Mouse (Mus musculus): ENCODE results near the gene Snu13. TPM values are rescaled to one million over a fixed set of nuclear protein-coding genes. Genes with fewer than 3 reads are reported as not detected.

Snu13 gene
- polyA plus RNA-seq (2012; rRNA removed): 53.1 TPM in 2 replicates

DNA sequence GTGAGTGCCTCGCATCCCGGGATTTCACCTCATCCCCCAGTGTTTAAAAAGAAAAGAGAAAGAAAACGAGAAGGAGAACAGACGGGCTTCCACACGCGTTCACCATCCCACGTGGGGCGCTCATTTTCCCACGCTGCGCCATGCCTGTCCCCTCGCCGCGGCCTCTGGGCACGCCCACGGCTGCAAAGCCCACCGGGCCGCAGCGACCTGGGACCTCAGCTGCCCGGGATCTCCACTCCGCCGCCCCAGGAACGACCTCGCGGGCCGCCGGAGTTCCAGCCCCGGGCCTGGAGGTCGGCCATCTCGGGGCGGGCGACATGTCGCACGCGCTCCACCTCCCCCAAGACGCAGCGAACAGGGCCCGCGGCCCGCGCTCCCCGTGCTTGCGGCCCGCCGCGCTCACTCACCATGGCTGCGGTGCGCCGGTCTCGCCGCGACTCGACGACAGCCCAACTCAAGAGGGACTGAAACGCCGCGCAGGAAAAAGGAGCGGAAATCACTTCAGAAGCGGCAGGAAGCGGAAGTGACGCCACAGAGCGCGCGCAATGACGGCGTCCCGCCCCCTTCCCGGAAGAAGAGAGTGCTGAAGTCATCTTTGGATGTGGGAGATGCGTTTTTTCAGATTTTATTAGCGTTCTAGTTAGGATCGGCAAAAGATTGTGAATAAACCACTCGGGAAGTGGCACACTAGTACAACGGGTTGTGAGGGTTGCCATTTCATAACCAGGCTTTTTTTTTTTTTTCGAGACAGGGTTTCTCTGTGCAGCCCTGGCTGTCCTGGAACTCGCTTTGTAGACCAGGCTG is at the start of gene Snu13:
TSS of gene Snu13 (minus strand) at position 519 of the 804 bp plus-strand sequence.

GRCm38 (mm10) chr15:82069898-82070297 is 22.5 kb upstream of the Snu13 start, which contains the start of gene Mei1:
Gene Mei1, plus strand, starts transcription at chr15:82069996.

GRCm38 (mm10) chr15:82058719-82059201 is 11.4 kb upstream of the Snu13 start, which contains the start of gene 4930407I10Rik:
Gene 4930407I10Rik, plus strand, starts transcription at chr15:82059151.

DNA sequence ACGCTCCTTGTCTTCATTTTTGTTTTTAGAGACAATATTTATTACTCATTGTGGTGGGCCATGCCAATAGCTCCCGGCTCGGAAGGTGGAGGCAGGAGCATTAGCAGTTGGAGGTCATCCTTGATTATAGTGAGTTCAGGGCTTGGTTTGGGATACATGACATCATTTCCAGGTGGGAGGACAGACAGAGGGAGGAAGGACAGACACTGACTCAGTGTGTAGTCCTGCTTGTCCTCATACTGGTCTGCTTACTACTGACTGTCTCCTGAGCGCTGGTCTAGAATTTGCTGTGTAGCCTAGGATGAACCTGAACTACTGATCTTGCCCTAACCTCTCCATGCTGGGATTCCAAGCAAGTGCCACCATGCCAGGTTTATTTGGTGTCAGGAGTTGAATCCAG is 13.6 kb downstream of the Snu13 start, which contains the start of gene Desi1:
TSS of gene Desi1 (minus strand) at position 101 of the 400 bp plus-strand sequence.

Other genes starting within 250 kb of the Snu13 start
- gene Tef, start 245.2 kb downstream of the Snu13 start, polyA plus RNA-seq (2012; rRNA removed): 13.3 and 13.4 TPM in 2 replicates
- gene Tob2, start 188.8 kb downstream of the Snu13 start, polyA plus RNA-seq (2012; rRNA removed): 7.6 and 8.2 TPM in 2 replicates
- 41.4 and 42.2 TPM in 2 replicates for gene Phf5a, start 175.7 kb downstream of the Snu13 start, polyA plus RNA-seq (2012; rRNA removed)
- 96.0 and 118 TPM in 2 replicates for gene Aco2, start 175.3 kb downstream of the Snu13 start, polyA plus RNA-seq (2012; rRNA removed)
- 8.2 and 8.8 TPM in 2 replicates for gene Polr3h, start 121.4 kb downstream of the Snu13 start, polyA plus RNA-seq (2012; rRNA removed)
- 0.61 and 0.79 TPM in 2 replicates for gene Csdc2, start 110.8 kb downstream of the Snu13 start, polyA plus RNA-seq (2012; rRNA removed)
- gene Pmm1, start 86.7 kb downstream of the Snu13 start, polyA plus RNA-seq (2012; rRNA removed): 11.5 and 11.7 TPM in 2 replicates
- gene 1700029P11Rik, start 67.1 kb downstream of the Snu13 start, polyA plus RNA-seq (2012; rRNA removed): not detected in 2 replicates
- gene Xrcc6, start 59.8 kb downstream of the Snu13 start, polyA plus RNA-seq (2012; rRNA removed): 17.3 and 18.0 TPM in 2 replicates
- 12.0 and 12.1 TPM in 2 replicates for gene Desi1, start 13.7 kb downstream of the Snu13 start, polyA plus RNA-seq (2012; rRNA removed)
- gene 4930407I10Rik, start 11.6 kb upstream of the Snu13 start, polyA plus RNA-seq (2012; rRNA removed): not detected in 2 replicates
- not detected in 2 replicates for gene Mei1, start 22.4 kb upstream of the Snu13 start, polyA plus RNA-seq (2012; rRNA removed)
- gene Ccdc134, start 80.3 kb upstream of the Snu13 start, polyA plus RNA-seq (2012; rRNA removed): 4.2 and 4.4 TPM in 2 replicates
- 24.5 and 28.5 TPM in 2 replicates for gene Srebf2, start 99.6 kb upstream of the Snu13 start, polyA plus RNA-seq (2012; rRNA removed)
- gene Shisa8, start 165.2 kb upstream of the Snu13 start, polyA plus RNA-seq (2012; rRNA removed): 0.12 TPM in 2 replicates
- 1.4 and 2.6 TPM in 2 replicates for gene Tnfrsf13c, start 176.8 kb upstream of the Snu13 start, polyA plus RNA-seq (2012; rRNA removed)
- 9.2 and 10.9 TPM in 2 replicates for gene Cenpm, start 197.2 kb upstream of the Snu13 start, polyA plus RNA-seq (2012; rRNA removed)
- not detected in 2 replicates for gene 1500009C09Rik, start 204.8 kb upstream of the Snu13 start, polyA plus RNA-seq (2012; rRNA removed)
- 0.05 and 0.06 TPM in 2 replicates for gene Sept3, start 227.3 kb upstream of the Snu13 start, polyA plus RNA-seq (2012; rRNA removed)